Mouse (Mus musculus): ENCODE measurements around the gene Spag9. TPM values are rescaled to one million over a fixed set of nuclear protein-coding genes. Genes with fewer than 3 reads are reported as not detected.

Spag9 gene
- total and polyA plus RNA-seq, 2 experiments = 9.8 to 52.4 TPM

GRCm38 (mm10) chr11:94141564-94141963, 145.7 kb downstream of the Spag9 start:
- H3K4me1 ChIP-seq (ENCODE audit: control insufficient read depth, insufficient read depth, low read length) = peaks cover 25% of the 10 kb centered on the region
- no peaks in the 10 kb centered on the region for H3K36me3 ChIP-seq (ENCODE audit: control insufficient read depth, insufficient read depth, low read length)
- H3K4me3 ChIP-seq (ENCODE audit: insufficient read depth, low read depth, low read length) = no peak overlapping the region
- TF ChIP-seq CTCF (IDR thresholded peaks at IDR 0.05; ENCODE audit: low read depth, low read length) = no peak
- no peak for TF ChIP-seq POLR2A (IDR thresholded peaks at IDR 0.05; ENCODE audit: extremely low read depth, insufficient read depth, low read length)
- no peaks in the 10 kb centered on the region for H3K27me3 ChIP-seq (ENCODE audit: control insufficient read depth, insufficient read depth, low read length)
- no peak overlapping the region for H3K27ac ChIP-seq (replicated peaks; ENCODE audit: insufficient read depth, low read depth, low read length)
- no peak overlapping the region for H3K9ac ChIP-seq (ENCODE audit: low read depth, low read length)
- WGBS = 19% methylated on average over 3 of the region's 3 CpGs
- no peaks in the 10 kb centered on the region for H3K79me2 ChIP-seq (ENCODE audit: control insufficient read depth, insufficient read depth, low read length)
- DNase-seq (ENCODE audit: extremely low read depth, low read depth, low spot score) = no peak

- Histone ChIP-seq H3K36me3 (ENCODE audit: control insufficient read depth, insufficient read depth, low read length) (no peaks in the 10 kb centered on the region), H3K9ac (ENCODE audit: low read depth, low read length) (no peak overlapping the region), H3K4me1 (ENCODE audit: control insufficient read depth, insufficient read depth, low read length) (peaks cover 28% of the 10 kb centered on the region), H3K27ac (replicated peaks; ENCODE audit: insufficient read depth, low read depth, low read length) (no peak overlapping the region), H3K79me2 (ENCODE audit: control insufficient read depth, insufficient read depth, low read length) (no peaks in the 10 kb centered on the region), H3K4me3 (ENCODE audit: insufficient read depth, low read depth, low read length) (no peak overlapping the region), H3K27me3 (ENCODE audit: control insufficient read depth, insufficient read depth, low read length) (no peaks in the 10 kb centered on the region)
- no peak for DNase-seq (ENCODE audit: extremely low read depth, low read depth, low spot score)
- whole genome bisulfite sequencing = 51% methylated on average over 2 of the region's 2 CpGs
- TF ChIP-seq POLR2A (IDR thresholded peaks at IDR 0.05; ENCODE audit: extremely low read depth, insufficient read depth, low read length) = no peak
- no peak for TF ChIP-seq CTCF (IDR thresholded peaks at IDR 0.05; ENCODE audit: low read depth, low read length)
These were observed 147.4 kb downstream of the Spag9 start for GRCm38 (mm10) chr11:94143336-94143735.

- no peak overlapping the region for H3K4me3 ChIP-seq (ENCODE audit: insufficient read depth, low read depth, low read length)
- TF ChIP-seq CTCF (IDR thresholded peaks at IDR 0.05; ENCODE audit: low read depth, low read length) (no peak), POLR2A (IDR thresholded peaks at IDR 0.05; ENCODE audit: extremely low read depth, insufficient read depth, low read length) (no peak)
- peak; percentile 98 for DNase-seq (ENCODE audit: extremely low read depth, low read depth, low spot score)
- no peaks in the 10 kb centered on the region for H3K79me2 ChIP-seq (ENCODE audit: control insufficient read depth, insufficient read depth, low read length)
- H3K4me1 ChIP-seq (ENCODE audit: control insufficient read depth, insufficient read depth, low read length) = peaks cover 27% of the 10 kb centered on the region
- 19% methylated on average over 11 of the region's 11 CpGs for WGBS
- no peaks in the 10 kb centered on the region for H3K36me3 ChIP-seq (ENCODE audit: control insufficient read depth, insufficient read depth, low read length)
- no peaks in the 10 kb centered on the region for H3K27me3 ChIP-seq (ENCODE audit: control insufficient read depth, insufficient read depth, low read length)
- H3K27ac ChIP-seq (replicated peaks; ENCODE audit: insufficient read depth, low read depth, low read length) = peak overlapping the region; percentile 91
- peak overlapping the region; percentile 42 for H3K9ac ChIP-seq (ENCODE audit: low read depth, low read length)
These were observed 149.1 kb downstream of the Spag9 start for GRCm38 (mm10) chr11:94144771-94145539.

GRCm38 (mm10) chr11:94146049-94146605, 150.2 kb downstream of the Spag9 start:
- no peak for TF ChIP-seq POLR2A (IDR thresholded peaks at IDR 0.05; ENCODE audit: extremely low read depth, insufficient read depth, low read length)
- TF ChIP-seq CTCF (IDR thresholded peaks at IDR 0.05; ENCODE audit: low read depth, low read length) = no peak
- no peaks in the 10 kb centered on the region for H3K27me3 ChIP-seq (ENCODE audit: control insufficient read depth, insufficient read depth, low read length)
- 94% methylated on average over 14 of the region's 14 CpGs for WGBS
- no peak overlapping the region for H3K4me3 ChIP-seq (ENCODE audit: insufficient read depth, low read depth, low read length)
- DNase-seq (ENCODE audit: extremely low read depth, low read depth, low spot score) = no peak
- no peak overlapping the region for H3K9ac ChIP-seq (ENCODE audit: low read depth, low read length)
- H3K79me2 ChIP-seq (ENCODE audit: control insufficient read depth, insufficient read depth, low read length) = no peaks in the 10 kb centered on the region
- peak overlapping the region; percentile 91 for H3K27ac ChIP-seq (replicated peaks; ENCODE audit: insufficient read depth, low read depth, low read length)
- H3K36me3 ChIP-seq (ENCODE audit: control insufficient read depth, insufficient read depth, low read length) = no peaks in the 10 kb centered on the region
- H3K4me1 ChIP-seq (ENCODE audit: control insufficient read depth, insufficient read depth, low read length) = peaks cover 27% of the 10 kb centered on the region

GRCm38 (mm10) chr11:94146733-94147485, 151.0 kb downstream of the Spag9 start:
- Histone ChIP-seq H3K79me2 (ENCODE audit: control insufficient read depth, insufficient read depth, low read length) (no peaks in the 10 kb centered on the region), H3K36me3 (ENCODE audit: control insufficient read depth, insufficient read depth, low read length) (no peaks in the 10 kb centered on the region), H3K9ac (ENCODE audit: low read depth, low read length) (no peak overlapping the region), H3K27ac (replicated peaks; ENCODE audit: insufficient read depth, low read depth, low read length) (no peak overlapping the region; the same call in 1 of the 2 replicates), H3K4me3 (ENCODE audit: insufficient read depth, low read depth, low read length) (no peak overlapping the region), H3K4me1 (ENCODE audit: control insufficient read depth, insufficient read depth, low read length) (peaks cover 27% of the 10 kb centered on the region), H3K27me3 (ENCODE audit: control insufficient read depth, insufficient read depth, low read length) (no peaks in the 10 kb centered on the region)
- WGBS = 80% methylated on average over 11 of the region's 11 CpGs
- no peak for DNase-seq (ENCODE audit: extremely low read depth, low read depth, low spot score)
- no peak for TF ChIP-seq CTCF (IDR thresholded peaks at IDR 0.05; ENCODE audit: low read depth, low read length)
- no peak for TF ChIP-seq POLR2A (IDR thresholded peaks at IDR 0.05; ENCODE audit: extremely low read depth, insufficient read depth, low read length)

Data from liver, adult 2 months (tissue).